Mouse (Mus musculus) 3134 (cell line): Measurements from ENCODE around the gene Prdm16.

Experiments
- DNase-seq: peaks from one replicate; pipeline ENCODE4 v3.0.0-alpha.2; 2011; ENCODE audit warnings: low spot score; ENCODE audit not compliant: insufficient read length; ENCODE audit errors: extremely low read depth

Gene Prdm16

DNA sequence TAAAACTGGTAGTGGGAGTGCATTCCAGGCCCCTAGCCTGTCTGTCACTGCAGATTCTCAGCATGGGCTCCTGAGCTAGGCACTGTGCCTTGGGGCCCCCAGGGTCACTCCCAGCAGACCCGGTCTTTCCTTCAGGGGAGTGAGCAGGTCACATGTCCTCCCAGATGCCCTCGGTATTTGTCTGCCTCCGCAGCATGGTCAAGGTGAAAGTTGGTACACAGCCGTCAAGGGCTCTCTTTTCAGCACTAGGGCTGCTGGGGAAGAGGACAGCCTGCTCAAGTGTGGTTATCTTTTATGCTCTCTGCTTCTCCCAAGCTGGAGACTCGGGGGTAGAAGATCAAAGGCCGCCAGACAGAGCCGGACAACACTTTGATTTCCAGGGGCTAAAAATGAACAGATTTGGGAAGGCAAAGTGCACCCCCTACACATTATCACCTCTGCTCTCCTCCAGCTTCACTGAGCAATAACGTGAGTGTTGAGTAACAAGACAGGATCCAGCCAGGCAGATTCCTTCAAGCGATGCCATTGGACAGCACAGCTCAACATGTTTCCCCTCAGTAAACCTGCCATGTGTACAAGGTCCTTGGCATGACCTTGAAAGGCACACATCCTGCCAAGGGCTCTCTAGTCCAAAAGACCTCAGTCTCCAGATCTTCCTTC is 193.9 kb downstream of the Prdm16 start:
- DNase-seq, result no peak

- no peak for DNase-seq
Observed at GRCm38 (mm10) chr4:154439455-154440052, 197.1 kb downstream of the Prdm16 start.

- DNase-seq, result no peak
Observed at GRCm38 (mm10) chr4:154438610-154439009, 198.1 kb downstream of the Prdm16 start.

DNA sequence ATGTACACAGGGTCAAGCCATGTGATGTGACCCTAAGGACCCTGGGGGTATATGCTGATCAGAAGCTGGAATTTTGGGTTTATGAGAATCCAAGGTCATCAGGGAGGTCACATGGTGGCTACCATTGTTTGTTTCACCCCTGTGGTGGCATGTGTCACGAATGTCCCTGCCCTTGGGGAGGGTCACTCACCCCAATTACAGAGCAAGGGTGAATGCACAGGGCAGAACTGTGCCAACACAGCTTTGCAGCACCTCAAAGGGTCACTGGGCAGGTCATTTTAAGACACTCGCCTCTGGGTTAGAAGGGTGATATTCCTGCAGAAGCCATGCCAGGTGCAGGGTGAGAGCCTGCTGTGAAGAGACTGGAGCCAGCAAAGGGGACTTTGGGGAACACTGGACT is 206.9 kb downstream of the Prdm16 start:
- DNase-seq, result no peak

DNA sequence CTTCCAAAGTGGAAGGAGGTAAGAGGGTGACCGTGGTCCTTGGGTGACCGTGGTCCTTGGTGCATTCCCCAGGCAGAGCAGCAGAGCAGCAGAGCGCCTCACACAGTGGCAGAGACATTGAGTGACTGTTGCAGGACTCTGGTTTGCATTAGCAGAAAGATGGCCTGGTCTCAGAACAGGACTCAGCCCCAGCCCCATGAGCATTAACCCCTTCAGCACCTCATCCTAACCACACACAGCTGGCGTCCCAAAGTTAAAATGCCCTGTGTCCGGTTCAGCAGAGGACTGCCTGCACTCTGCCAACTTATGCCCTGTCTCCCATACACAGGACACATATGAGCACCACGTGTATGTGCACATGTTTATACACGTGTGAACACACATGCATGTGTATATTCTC is 209.8 kb downstream of the Prdm16 start:
- DNase-seq, result no peak

- DNase-seq, result peak; percentile 78
Observed at GRCm38 (mm10) chr4:154425284-154425683, 211.4 kb downstream of the Prdm16 start.

- DNase-seq, result peak; percentile 76
Observed at GRCm38 (mm10) chr4:154424681-154425080, 212.0 kb downstream of the Prdm16 start.

DNA sequence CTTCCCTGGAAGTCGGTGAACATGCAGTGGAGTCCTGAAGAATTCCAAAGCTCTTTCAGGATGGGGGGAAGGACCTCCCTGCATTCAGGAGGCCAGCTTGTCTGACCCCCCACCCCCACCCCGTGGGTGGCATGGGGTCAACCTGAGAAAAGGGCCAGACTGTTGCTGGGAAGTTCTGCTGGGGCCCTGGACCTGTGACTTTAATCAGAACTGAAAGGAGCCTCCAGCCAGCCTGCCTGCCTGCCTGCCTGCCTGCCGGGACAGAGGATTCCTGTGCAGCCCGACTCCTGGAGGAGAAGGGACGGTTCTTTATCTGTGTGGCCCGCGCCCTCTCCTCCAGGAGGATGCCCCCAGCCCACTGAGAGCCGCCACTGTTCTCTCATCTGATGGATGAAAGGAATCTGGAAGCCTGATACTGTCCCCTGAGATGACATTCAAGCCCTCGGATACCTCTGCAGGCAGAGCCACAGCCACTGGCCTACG is 214.2 kb downstream of the Prdm16 start:
- DNase-seq, result no peak

DNA sequence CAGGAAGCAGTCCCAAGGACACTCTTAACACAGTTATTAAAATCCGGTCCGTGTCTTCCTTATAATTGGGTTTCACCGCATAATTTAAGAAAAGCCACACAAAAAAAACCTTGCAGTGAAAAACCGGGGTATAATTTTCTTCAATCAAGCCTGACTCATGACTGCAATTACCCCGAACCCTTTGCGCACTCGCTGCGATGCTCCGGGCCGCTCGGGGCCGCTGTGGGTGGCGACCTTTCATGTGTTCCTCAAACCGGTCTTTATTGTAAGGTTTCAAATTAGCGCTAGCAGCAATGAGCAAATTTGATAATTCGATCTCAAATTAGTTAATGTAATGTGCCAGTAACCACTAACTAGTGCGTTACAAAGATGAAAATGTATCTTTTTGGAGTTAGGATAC is 215.9 kb downstream of the Prdm16 start:
- no peak for DNase-seq

- no peak for DNase-seq
Observed at GRCm38 (mm10) chr4:154419766-154420165, 216.9 kb downstream of the Prdm16 start.

DNA sequence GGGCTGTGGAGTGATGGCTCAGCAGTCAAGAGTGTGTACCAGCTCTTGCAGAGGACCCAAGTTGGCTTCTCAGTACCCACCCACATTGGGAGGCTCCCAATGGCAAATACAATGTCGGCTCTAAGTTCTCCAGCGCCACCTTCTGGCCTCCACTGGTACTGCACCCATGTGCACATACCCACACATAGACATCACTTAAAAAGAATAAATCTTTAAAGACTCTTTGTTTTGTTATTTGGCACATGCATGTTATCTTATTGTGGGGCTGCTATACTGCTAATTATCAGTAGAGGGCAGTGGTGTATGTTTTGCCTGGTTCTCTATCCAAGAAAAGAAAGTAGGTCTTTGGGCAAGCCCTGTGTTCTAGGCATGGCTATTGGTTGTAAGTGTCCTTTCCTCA is 217.7 kb downstream of the Prdm16 start:
- no peak for DNase-seq

GRCm38 (mm10) chr4:154418327-154418744 is 218.3 kb downstream of the Prdm16 start:
- no peak for DNase-seq

DNA sequence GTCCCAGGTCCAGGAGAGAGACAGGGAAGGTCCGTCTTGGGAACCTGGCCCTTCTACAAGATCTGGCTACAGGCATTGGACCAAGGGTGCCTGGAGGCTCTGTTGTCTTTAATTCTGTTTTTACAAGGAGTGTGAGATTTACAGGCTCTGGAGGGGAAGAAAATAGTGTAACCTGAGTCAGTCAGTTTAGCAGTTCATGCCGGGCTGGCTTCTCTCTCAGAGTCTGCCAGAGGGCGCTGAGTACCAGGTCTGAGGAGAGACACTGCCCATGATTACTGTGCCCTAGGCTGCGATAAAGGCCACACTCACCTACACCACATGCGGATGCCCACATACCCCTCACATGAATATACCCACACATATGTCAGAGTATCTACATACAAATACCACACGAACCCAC is 219.9 kb downstream of the Prdm16 start:
- no peak for DNase-seq

GRCm38 (mm10) chr4:154414885-154415284 is 221.8 kb downstream of the Prdm16 start:
- DNase-seq, result no peak

DNA sequence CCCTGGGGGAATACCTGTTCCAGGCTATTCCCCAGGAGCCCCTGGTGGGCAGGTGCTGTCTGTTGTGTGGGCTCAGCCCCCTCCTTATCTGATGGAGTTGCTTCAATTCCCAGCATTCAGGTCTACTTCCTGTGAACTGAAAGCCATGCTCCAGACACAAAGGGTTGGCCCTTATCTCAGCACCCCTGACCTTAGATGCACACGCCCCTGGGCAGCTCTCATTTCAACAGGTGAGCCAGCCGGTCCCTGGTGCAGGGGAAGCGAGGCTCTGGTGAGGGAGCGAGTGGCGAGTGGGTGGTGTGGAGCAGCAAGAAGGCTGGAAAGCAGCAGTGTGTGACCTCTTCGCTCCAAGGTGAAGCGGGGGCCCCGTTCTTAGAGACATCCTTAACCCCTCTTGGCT is 226.1 kb downstream of the Prdm16 start:
- DNase-seq, result no peak

GRCm38 (mm10) chr4:154409841-154410240 is 226.8 kb downstream of the Prdm16 start:
- DNase-seq, result no peak

GRCm38 (mm10) chr4:154409237-154409721 is 227.4 kb downstream of the Prdm16 start:
- no peak for DNase-seq

DNA sequence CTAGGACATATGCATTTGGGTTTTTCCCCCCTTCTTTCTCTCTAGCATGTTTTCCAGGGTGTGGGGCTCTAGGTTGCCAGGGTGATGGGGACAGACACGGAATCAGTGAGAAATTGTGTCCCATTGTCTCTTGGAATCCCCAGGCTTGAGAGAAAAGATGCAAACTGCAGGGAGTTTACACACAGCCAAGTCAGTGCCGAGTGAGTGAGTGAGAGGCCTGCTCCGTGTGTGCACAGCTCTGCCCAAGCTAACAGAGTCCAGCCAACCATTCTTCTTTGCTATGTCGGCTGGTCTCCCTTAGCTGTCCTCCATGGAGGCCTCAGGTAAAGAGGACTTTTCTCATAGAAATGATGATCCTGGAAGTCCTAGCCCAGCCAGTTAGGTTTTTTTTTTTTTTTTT is 233.7 kb downstream of the Prdm16 start:
- no peak for DNase-seq

DNA sequence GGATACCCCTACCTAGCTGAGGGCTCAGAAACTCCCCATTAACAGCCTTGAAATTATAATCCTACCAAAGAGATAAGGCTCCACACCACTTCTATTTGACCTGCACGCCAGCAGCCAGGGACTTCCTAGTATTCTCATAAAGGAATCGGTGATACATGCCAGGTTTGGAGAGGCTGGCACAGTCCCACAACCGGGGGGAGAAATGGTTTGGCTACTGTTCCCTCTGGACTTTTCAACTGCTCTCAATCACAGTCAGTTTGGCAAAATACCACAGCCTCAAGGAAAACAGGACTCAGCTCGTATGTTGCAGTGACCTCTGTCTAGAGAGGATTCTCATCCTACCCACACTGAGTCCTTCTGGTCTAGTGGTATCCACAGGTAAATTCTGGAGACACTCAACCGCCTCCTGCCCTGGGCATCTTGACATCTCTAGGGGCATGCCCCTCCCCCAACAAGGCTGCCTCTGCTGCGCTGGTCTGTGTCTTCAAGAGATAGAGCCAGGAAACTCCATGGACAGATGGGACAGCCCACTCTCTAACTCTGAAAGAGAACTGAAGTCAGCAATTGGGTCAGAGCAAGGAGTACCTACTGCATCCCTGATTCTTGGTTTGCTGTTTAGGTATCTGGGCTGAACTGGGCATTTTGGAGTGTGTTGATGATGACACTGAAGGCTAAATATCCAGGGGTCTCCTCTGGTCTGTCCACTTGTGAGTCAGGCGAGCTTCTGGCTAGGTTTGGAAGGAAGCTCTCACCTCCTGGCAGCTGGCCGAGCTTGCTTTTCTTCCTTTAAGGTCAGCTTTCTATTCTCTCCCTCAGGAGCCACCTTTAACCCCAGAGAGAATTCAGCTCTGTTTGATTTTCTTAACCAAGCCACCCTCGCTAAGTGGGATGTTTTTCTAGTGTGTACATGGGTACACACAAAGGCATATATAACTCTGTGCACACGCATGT is 234.4 kb downstream of the Prdm16 start:
- DNase-seq, result no peak

DNA sequence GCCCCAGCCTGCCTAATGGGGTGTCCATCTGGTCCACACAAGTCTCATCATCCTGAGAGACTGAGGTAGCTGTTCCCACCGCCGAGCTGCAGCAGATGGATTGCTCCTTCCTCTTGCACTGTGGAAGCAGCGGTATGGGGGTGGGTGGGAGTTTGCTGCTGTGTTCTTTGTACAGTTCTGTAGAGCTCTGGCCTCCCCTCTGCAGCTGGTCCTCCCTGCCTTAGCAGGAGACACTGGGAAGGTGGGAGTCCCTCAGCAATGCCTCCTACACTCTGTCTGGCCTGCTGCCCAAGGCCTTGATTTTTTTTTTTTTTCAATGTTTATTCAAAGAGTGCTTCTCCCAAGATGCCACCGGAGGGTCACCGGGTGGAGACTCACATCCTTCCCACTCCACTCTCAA is 235.3 kb downstream of the Prdm16 start:
- DNase-seq, result no peak
